15 mouse cellular contexts compared by ENCODE assay signal in the genomic region with DNA sequence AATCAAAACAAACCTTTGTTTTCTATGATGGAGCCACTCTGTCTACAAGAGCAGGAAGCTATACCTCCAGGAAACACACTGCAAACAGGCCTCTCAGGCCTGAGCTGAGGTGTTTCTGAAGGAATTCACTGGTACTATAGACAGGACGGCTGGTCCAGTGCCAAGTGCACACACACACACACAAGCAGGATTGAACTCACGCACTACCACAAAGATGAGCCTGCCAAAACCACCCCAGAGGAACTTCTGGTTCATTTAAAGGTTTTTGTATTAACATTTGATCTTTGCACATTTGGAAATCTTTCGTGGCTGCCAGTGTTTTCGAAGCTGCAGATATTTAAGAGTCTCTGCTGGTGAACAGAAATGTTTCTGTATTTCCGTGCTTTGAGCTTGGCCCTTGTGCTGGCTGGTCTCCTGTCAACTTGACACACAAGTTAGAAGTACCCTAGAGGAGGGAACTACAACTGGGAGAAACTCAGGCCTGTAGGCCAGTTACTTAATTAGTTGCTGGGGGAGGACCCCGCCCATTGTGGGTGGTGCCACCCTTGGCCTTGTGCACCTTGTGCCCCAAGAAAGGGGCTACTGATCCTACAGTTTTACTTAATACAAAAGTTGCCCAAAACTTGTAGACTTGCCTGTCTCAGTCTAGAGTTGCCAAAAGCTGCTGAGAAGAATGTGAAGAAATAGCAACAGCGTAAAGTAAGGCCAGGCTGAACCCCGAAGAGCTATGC.
"Had no signal": no experiment of that assay in that cellular context is flagged by ENCODE, and none has a peak within 500 bp of the region (broad histone marks: within the 10 kb centered on the region; RNA-seq: fewer than 3 reads in every experiment).

No protein-coding gene starts in this region.

- H3K27me3 ChIP-seq: liver, embryonic 13.5 days; midbrain, embryonic 12.5 days; neural tube, embryonic 13.5 days had no signal

- H3K4me1 ChIP-seq: liver, embryonic 13.5 days had no signal

- H3K36me3 ChIP-seq: liver, embryonic 13.5 days; midbrain, embryonic 12.5 days; neural tube, embryonic 13.5 days had no signal

- H3K4me3 ChIP-seq: layer of hippocampus, adult 2 months; liver, embryonic 13.5 days; midbrain, embryonic 12.5 days; myocyte; neural tube, embryonic 13.5 days had no signal

- H3K9ac ChIP-seq: liver, embryonic 13.5 days; midbrain, embryonic 12.5 days; neural tube, embryonic 13.5 days had no signal

- H3K9me3 ChIP-seq: liver, embryonic 13.5 days; midbrain, embryonic 12.5 days; neural tube, embryonic 13.5 days had no signal

- H3K4me2 ChIP-seq: liver, embryonic 13.5 days; midbrain, embryonic 12.5 days; neural tube, embryonic 13.5 days had no signal

- H3K27ac ChIP-seq: layer of hippocampus, adult 2 months; liver, embryonic 13.5 days; midbrain, embryonic 12.5 days; neural tube, embryonic 13.5 days had no signal

- DNase-seq: kidney, adult 11 months; kidney, adult 9 months; kidney, postnatal 25 days; layer of hippocampus, adult 9-11 months; liver, embryonic 13.5 days; lung, adult 2 months; lung, postnatal 4 days; retina, postnatal 1 day; thymus, adult 18-20 months; thymus, postnatal 4 days had no signal

- ATAC-seq: midbrain, embryonic 16.5 days had no signal
